Comparison of ENCODE assay signal across 26 mouse cellular contexts in genomic region chr7:6456399-6456798, GRCm38 (mm10). TPM values are rescaled to one million over a fixed set of nuclear protein-coding genes. Genes with fewer than 3 reads are reported as not detected.
A peak's percentile ranks its signal among the peaks of the same experiment; 100 is the strongest.
DNase-seq lines count a peak whose midpoint lies in the region; TF ChIP-seq lines count a peak whose summit lies in the region.
"Had no signal": no experiment of that assay in that cellular context is flagged by ENCODE, and none has a peak within 500 bp of the region (broad histone marks: within the 10 kb centered on the region; RNA-seq: fewer than 3 reads in every experiment).

No protein-coding gene starts in this region.

- H3K9me3 ChIP-seq in heart, embryonic 10.5 days: peaks cover 21% of the 10 kb centered on the region
- no peaks in the 10 kb centered on the region for H3K9me3 ChIP-seq in MEL (replicated peaks; ENCODE audit: insufficient read depth, low read length)
- peaks cover 38% of the 10 kb centered on the region for H3K9me3 ChIP-seq in embryonic facial prominence, embryonic 10.5 days
- H3K9me3 ChIP-seq: forebrain, embryonic 15.5 days; heart, embryonic 15.5 days; neural tube, embryonic 12.5 days had no signal

- H3K4me3 ChIP-seq in heart, embryonic 10.5 days: no peak overlapping the region
- no peak overlapping the region for H3K4me3 ChIP-seq in MEL (ENCODE audit: control insufficient read depth in 1 of 2, insufficient read depth in 1 of 2, low read depth in 2 of 2, low read length in 2 of 2)
- H3K4me3 ChIP-seq in embryonic facial prominence, embryonic 10.5 days: no peak overlapping the region
- H3K4me3 ChIP-seq: embryonic facial prominence, embryonic 12.5 days; forebrain, embryonic 15.5 days; heart, adult 2 months; heart, embryonic 15.5 days; limb, embryonic 13.5 days; midbrain, embryonic 12.5 days; neural tube, embryonic 12.5 days had no signal

- H3K4me1 ChIP-seq in heart, embryonic 10.5 days: no peaks in the 10 kb centered on the region
- H3K4me1 ChIP-seq in MEL (ENCODE audit: control insufficient read depth in 1 of 2, insufficient read depth in 2 of 2, low read length in 2 of 2): no peaks in the 10 kb centered on the region
- H3K4me1 ChIP-seq in embryonic facial prominence, embryonic 10.5 days: no peaks in the 10 kb centered on the region
- H3K4me1 ChIP-seq: embryonic facial prominence, embryonic 12.5 days; forebrain, embryonic 15.5 days; heart, embryonic 15.5 days; limb, embryonic 13.5 days; midbrain, embryonic 12.5 days; neural tube, embryonic 12.5 days had no signal

- DNase-seq in heart, adult 11 months: peak; percentile 44
- DNase-seq in heart, embryonic 10.5 days (ENCODE audit: low spot score): no peak
- DNase-seq in 3T3-L1 (ENCODE audit: low read depth, low spot score) (peak; percentile 27), MEL (ENCODE audit: low read depth, low spot score) (peak; percentile 46)
- DNase-seq in embryonic facial prominence, embryonic 10.5 days (ENCODE audit: low spot score): peak; percentile 22
- no peak for DNase-seq in layer of hippocampus, adult 11-12 months (ENCODE audit: low spot score)
- no peak for DNase-seq in lung, postnatal 10 days
- DNase-seq: cerebellum, postnatal 10 days; gastrocnemius, postnatal 14 days; heart, adult 2 months; heart, postnatal 4 days; kidney, adult 18-20 months; thymus, postnatal 25 days had no signal

- no peak for TF ChIP-seq POLR2A in MEL (IDR thresholded peaks at IDR 0.05; ENCODE audit: control insufficient read depth in 1 of 2, insufficient read depth in 1 of 2, low read depth in 1 of 2, low read length in 2 of 2, poor library complexity in 1 of 2)

- no peak for TF ChIP-seq RAD21 in MEL (IDR thresholded peaks at IDR 0.05; ENCODE audit: low read depth, low read length)

- WGBS in heart, embryonic 10.5 days: 44% methylated on average over 3 of the region's 3 CpGs
- 49% methylated on average over 3 of the region's 3 CpGs for WGBS in embryonic facial prominence, embryonic 10.5 days

- no peak for TF ChIP-seq CTCF in MEL (IDR thresholded peaks at IDR 0.05 in 2 of 3, conservative IDR thresholded peaks at IDR 0.05 in 1 of 3; ENCODE audit: control insufficient read depth in 1 of 3, insufficient read depth in 1 of 3, low read depth in 2 of 3, low read length in 3 of 3, poor library complexity in 1 of 3, severe bottlenecking in 1 of 3)

- no peaks in the 10 kb centered on the region for H3K27me3 ChIP-seq in heart, embryonic 10.5 days (ENCODE audit: insufficient read depth, poor library complexity, severe bottlenecking)
- no peaks in the 10 kb centered on the region for H3K27me3 ChIP-seq in MEL (ENCODE audit: control insufficient read depth in 1 of 2, insufficient read depth in 2 of 2, low read length in 2 of 2)
- no peaks in the 10 kb centered on the region for H3K27me3 ChIP-seq in embryonic facial prominence, embryonic 10.5 days (replicated peaks; ENCODE audit: low read depth, poor library complexity, severe bottlenecking)
- H3K27me3 ChIP-seq: embryonic facial prominence, embryonic 12.5 days; forebrain, embryonic 15.5 days; heart, embryonic 15.5 days; limb, embryonic 13.5 days; midbrain, embryonic 12.5 days; neural tube, embryonic 12.5 days had no signal

- H3K27ac ChIP-seq in heart, embryonic 10.5 days: no peak overlapping the region
- no peak overlapping the region for H3K27ac ChIP-seq in MEL (ENCODE audit: control insufficient read depth, low read depth, low read length)
- H3K27ac ChIP-seq in embryonic facial prominence, embryonic 10.5 days (replicated peaks): no peak overlapping the region
- H3K27ac ChIP-seq: embryonic facial prominence, embryonic 12.5 days; forebrain, embryonic 15.5 days; heart, adult 2 months; heart, embryonic 15.5 days; hindbrain, postnatal 0 days; limb, embryonic 13.5 days; liver, embryonic 14.5 days; midbrain, embryonic 12.5 days; neural tube, embryonic 12.5 days had no signal

- H3K9ac ChIP-seq in MEL (ENCODE audit: control insufficient read depth, low read depth, low read length, poor library complexity, severe bottlenecking): no peak overlapping the region
- H3K9ac ChIP-seq: embryonic facial prominence, embryonic 12.5 days; forebrain, embryonic 15.5 days; heart, embryonic 15.5 days; limb, embryonic 13.5 days; liver, embryonic 14.5 days; midbrain, embryonic 12.5 days; neural tube, embryonic 12.5 days had no signal

- H3K79me2 ChIP-seq in MEL (ENCODE audit: control insufficient read depth, insufficient read depth, low read length, poor library complexity): no peaks in the 10 kb centered on the region

- no peak for TF ChIP-seq EP300 in MEL (IDR thresholded peaks at IDR 0.05; ENCODE audit: low read depth in 1 of 2, low read length in 2 of 2)

- no peaks in the 10 kb centered on the region for H3K36me3 ChIP-seq in heart, embryonic 10.5 days
- no peaks in the 10 kb centered on the region for H3K36me3 ChIP-seq in MEL (ENCODE audit: control insufficient read depth in 1 of 2, insufficient read depth in 2 of 2, low read length in 2 of 2)
- H3K36me3 ChIP-seq in embryonic facial prominence, embryonic 10.5 days (replicated peaks): no peaks in the 10 kb centered on the region
- H3K36me3 ChIP-seq: embryonic facial prominence, embryonic 12.5 days; forebrain, embryonic 15.5 days; heart, embryonic 15.5 days; limb, embryonic 13.5 days; midbrain, embryonic 12.5 days; neural tube, embryonic 12.5 days had no signal

TF ChIP-seq in MEL, 35 proteins besides CTCF, POLR2A, EP300 and RAD21:
- no peak for TF ChIP-seq MAX (IDR thresholded peaks at IDR 0.05; ENCODE audit: low read length)
- TF ChIP-seq SIN3A (IDR thresholded peaks at IDR 0.05; ENCODE audit: low read length): no peak

RNA-seq across cellular contexts. Expression of gene Olfr1336, which starts 0.4 kb away (rescaled TPM):
- not detected in 2 replicates for polyA plus RNA-seq in heart, embryonic 10.5 days (2016; fragmentation: Nextera tagmentation; extraction: Ambion mirVana)
- total RNA-seq in MEL (2012; rRNA removed): not detected in 2 replicates
- under 1 TPM in 1 of 2 experiments, not detected in 1; 0.01 TPM for polyA plus RNA-seq in MEL (2012; ENCODE audit: insufficient read depth in 1 of 2, insufficient read length in 2 of 2, low read depth in 1 of 2, low replicate concordance in 2 of 2, missing spikeins in 1 of 2)
- not detected in 2 replicates for polyA plus RNA-seq in embryonic facial prominence, embryonic 10.5 days (2016; fragmentation: Nextera tagmentation; extraction: Ambion mirVana)
- total RNA-seq: gastrocnemius, postnatal 14 days; heart, adult 2 months; heart, postnatal 4 days; hindbrain, postnatal 0 days; megakaryocyte progenitor cell, adult 5-6 weeks; monocyte, adult 5-6 weeks had no signal
- polyA plus RNA-seq: C2C12; embryonic facial prominence, embryonic 12.5 days; forebrain, embryonic 15.5 days; heart, adult 2 months; heart, embryonic 15.5 days; hindbrain, postnatal 0 days; limb, embryonic 13.5 days; liver, embryonic 14.5 days; lung, embryonic 16.5 days; midbrain, embryonic 12.5 days; neural tube, embryonic 12.5 days had no signal

RNA-seq across cellular contexts. Expression of gene Olfr1346, which starts 10.5 kb away (rescaled TPM):
- polyA plus RNA-seq in heart, embryonic 10.5 days (2016; fragmentation: Nextera tagmentation; extraction: Ambion mirVana): not detected in 2 replicates
- total RNA-seq in MEL (2012; rRNA removed): not detected in 2 replicates
- not detected for polyA plus RNA-seq in MEL (2012; ENCODE audit: insufficient read depth in 1 of 2, insufficient read length in 2 of 2, low read depth in 1 of 2, low replicate concordance in 2 of 2, missing spikeins in 1 of 2)
- polyA plus RNA-seq in embryonic facial prominence, embryonic 10.5 days (2016; fragmentation: Nextera tagmentation; extraction: Ambion mirVana): not detected in 2 replicates
- total RNA-seq: gastrocnemius, postnatal 14 days; heart, adult 2 months; heart, postnatal 4 days; hindbrain, postnatal 0 days; layer of hippocampus, postnatal 10 days; megakaryocyte progenitor cell, adult 5-6 weeks; monocyte, adult 5-6 weeks had no signal
- polyA plus RNA-seq: embryonic facial prominence, embryonic 12.5 days; forebrain, embryonic 15.5 days; heart, adult 2 months; heart, embryonic 15.5 days; hindbrain, postnatal 0 days; limb, embryonic 13.5 days; liver, embryonic 14.5 days; lung, embryonic 16.5 days; midbrain, embryonic 12.5 days; neural tube, embryonic 12.5 days had no signal

RNA-seq across cellular contexts. Expression of gene Olfr1344, which starts 17.9 kb away (rescaled TPM):
- not detected in 2 replicates for polyA plus RNA-seq in heart, embryonic 10.5 days (2016; fragmentation: Nextera tagmentation; extraction: Ambion mirVana)
- not detected in 2 replicates for total RNA-seq in MEL (2012; rRNA removed)
- not detected for polyA plus RNA-seq in MEL (2012; ENCODE audit: insufficient read depth in 1 of 2, insufficient read length in 2 of 2, low read depth in 1 of 2, low replicate concordance in 2 of 2, missing spikeins in 1 of 2)
- polyA plus RNA-seq in embryonic facial prominence, embryonic 10.5 days (2016; fragmentation: Nextera tagmentation; extraction: Ambion mirVana): not detected in 2 replicates
- total RNA-seq: gastrocnemius, postnatal 14 days; heart, adult 2 months; heart, postnatal 4 days; megakaryocyte progenitor cell, adult 5-6 weeks; monocyte, adult 5-6 weeks had no signal
- polyA plus RNA-seq: C2C12; embryonic facial prominence, embryonic 12.5 days; forebrain, embryonic 15.5 days; heart, adult 2 months; heart, embryonic 15.5 days; limb, embryonic 13.5 days; liver, embryonic 14.5 days; lung, embryonic 16.5 days; midbrain, embryonic 12.5 days; neural tube, embryonic 12.5 days had no signal

RNA-seq across cellular contexts. Expression of gene Olfr5, which starts 30.3 kb away (rescaled TPM):
- polyA plus RNA-seq in heart, embryonic 10.5 days (2016; fragmentation: Nextera tagmentation; extraction: Ambion mirVana): not detected in 2 replicates
- total RNA-seq in MEL (2012; rRNA removed): not detected in 2 replicates
- polyA plus RNA-seq in MEL (2012; ENCODE audit: insufficient read depth in 1 of 2, insufficient read length in 2 of 2, low read depth in 1 of 2, low replicate concordance in 2 of 2, missing spikeins in 1 of 2): not detected
- not detected in 2 replicates for polyA plus RNA-seq in embryonic facial prominence, embryonic 10.5 days (2016; fragmentation: Nextera tagmentation; extraction: Ambion mirVana)
- total RNA-seq: gastrocnemius, postnatal 14 days; heart, adult 2 months; heart, postnatal 4 days; hindbrain, postnatal 0 days; layer of hippocampus, postnatal 10 days; megakaryocyte progenitor cell, adult 5-6 weeks; monocyte, adult 5-6 weeks had no signal
- polyA plus RNA-seq: C2C12; embryonic facial prominence, embryonic 12.5 days; forebrain, embryonic 15.5 days; heart, adult 2 months; heart, embryonic 15.5 days; hindbrain, postnatal 0 days; limb, embryonic 13.5 days; liver, embryonic 14.5 days; lung, embryonic 16.5 days; midbrain, embryonic 12.5 days; neural tube, embryonic 12.5 days had no signal

RNA-seq across cellular contexts. Expression of gene Olfr1347, which starts 43.2 kb away (rescaled TPM):
- not detected in 2 replicates for polyA plus RNA-seq in heart, embryonic 10.5 days (2016; fragmentation: Nextera tagmentation; extraction: Ambion mirVana)
- total RNA-seq in MEL (2012; rRNA removed): not detected in 2 replicates
- polyA plus RNA-seq in MEL (2012; ENCODE audit: insufficient read depth in 1 of 2, insufficient read length in 2 of 2, low read depth in 1 of 2, low replicate concordance in 2 of 2, missing spikeins in 1 of 2): not detected
- polyA plus RNA-seq in embryonic facial prominence, embryonic 10.5 days (2016; fragmentation: Nextera tagmentation; extraction: Ambion mirVana): not detected in 2 replicates
- total RNA-seq: gastrocnemius, postnatal 14 days; heart, adult 2 months; heart, postnatal 4 days; hindbrain, postnatal 0 days; layer of hippocampus, postnatal 10 days; megakaryocyte progenitor cell, adult 5-6 weeks; monocyte, adult 5-6 weeks had no signal
- polyA plus RNA-seq: C2C12; embryonic facial prominence, embryonic 12.5 days; forebrain, embryonic 15.5 days; heart, adult 2 months; heart, embryonic 15.5 days; hindbrain, postnatal 0 days; limb, embryonic 13.5 days; liver, embryonic 14.5 days; lung, embryonic 16.5 days; midbrain, embryonic 12.5 days; neural tube, embryonic 12.5 days had no signal

Comparison
In these comparisons a context has a peak if more than half of its experiments do, and no peak if none do; other contexts are left out.
1. DNase-seq: peak in heart, adult 11 months (single experiment), 3T3-L1 (single experiment), MEL (single experiment) and embryonic facial prominence, embryonic 10.5 days (single experiment); none in heart, embryonic 10.5 days (single experiment), layer of hippocampus, adult 11-12 months (single experiment) and lung, postnatal 10 days (single experiment).